ENCODE assay signal across 8 mouse cellular contexts in genomic region chr12:79924921-79925703, GRCm38 (mm10).
A peak's percentile ranks its signal among the peaks of the same experiment; 100 is the strongest.
DNase-seq lines count a peak whose midpoint lies in the region; ATAC-seq and TF ChIP-seq lines count a peak whose summit lies in the region.

No protein-coding gene starts in this region.

- peak; percentile 53 for DNase-seq in gastrocnemius, adult 2 months
- DNase-seq in gastrocnemius, postnatal 36 days = no peak
- peak; percentile 33 to 40 for DNase-seq in frontal cortex, postnatal 25 days (ENCODE audit: low spot score in 2 of 2)
- DNase-seq in layer of hippocampus, adult 8-10 months (ENCODE audit: low spot score in 2 of 2) = peak; percentile 66 to 75
- DNase-seq in midbrain, embryonic 14.5 days = peak; percentile 88
- no peak for DNase-seq in T-cell, adult 2 months (ENCODE audit: low spot score)
- DNase-seq in kidney, adult 8-10 months = no peak

- peaks cover 50% of the 10 kb centered on the region for H3K4me1 ChIP-seq in midbrain, embryonic 14.5 days (ENCODE audit: control insufficient read depth, insufficient read depth, low read length)

- peak overlapping the region; percentile 41 for H3K4me2 ChIP-seq in midbrain, embryonic 14.5 days (ENCODE audit: low read length)

- peak overlapping the region; percentile 78 for H3K27ac ChIP-seq in gastrocnemius, adult 2 months
- peak overlapping the region; percentile 85 for H3K27ac ChIP-seq in midbrain, embryonic 14.5 days (replicated peaks; ENCODE audit: low read depth, low read length)

- peak; percentile 61 for ATAC-seq in activated CD4-positive, CD25-positive, alpha-beta regulatory T cell, adult 4 months
- ATAC-seq in midbrain, embryonic 14.5 days (ENCODE audit: low FRiP score, low TSS enrichment) = peak; percentile 82

- no peaks in the 10 kb centered on the region for H3K9me3 ChIP-seq in midbrain, embryonic 14.5 days (ENCODE audit: control insufficient read depth, low read length)

- 1% methylated on average over 16 of the region's 16 CpGs for WGBS in midbrain, embryonic 14.5 days

- intact Hi-C loops in gastrocnemius, adult 2 months (cut with DNase I) = no loop called here
- intact Hi-C loops in gastrocnemius, postnatal 36 days (cut with DNase I) = no loop called here

- H3K9ac ChIP-seq in midbrain, embryonic 14.5 days (replicated peaks; ENCODE audit: low read length) = no peak overlapping the region; the same call in 1 of the 2 replicates

- H3K4me3 ChIP-seq in gastrocnemius, adult 2 months = no peak overlapping the region
- H3K4me3 ChIP-seq in midbrain, embryonic 14.5 days (replicated peaks; ENCODE audit: low read depth, low read length) = no peak overlapping the region

- H3K27me3 ChIP-seq in midbrain, embryonic 14.5 days (ENCODE audit: control insufficient read depth, insufficient read depth, low read length) = no peaks in the 10 kb centered on the region

- no peaks in the 10 kb centered on the region for H3K36me3 ChIP-seq in midbrain, embryonic 14.5 days (ENCODE audit: control insufficient read depth, insufficient read depth, low read length)

- TF ChIP-seq CTCF in gastrocnemius, adult 2 months (IDR thresholded peaks at IDR 0.05) = no peak

Comparison
In these comparisons a context has a peak if more than half of its experiments do, and no peak if none do; other contexts are left out.
1. DNase-seq: peak in gastrocnemius, adult 2 months (single experiment), frontal cortex, postnatal 25 days (2 of 2), layer of hippocampus, adult 8-10 months (2 of 2) and midbrain, embryonic 14.5 days (single experiment); none in gastrocnemius, postnatal 36 days (0 of 2), T-cell, adult 2 months (single experiment) and kidney, adult 8-10 months (0 of 2).